Mouse (Mus musculus) right cerebral cortex, postnatal 4 days (tissue): ENCODE measurements around the gene St8sia4.

ENCODE experiments used
- DNase-seq: peaks from one replicate; pipeline ENCODE4 v3.0.0-alpha.2; 2022

The St8sia4 gene

DNA sequence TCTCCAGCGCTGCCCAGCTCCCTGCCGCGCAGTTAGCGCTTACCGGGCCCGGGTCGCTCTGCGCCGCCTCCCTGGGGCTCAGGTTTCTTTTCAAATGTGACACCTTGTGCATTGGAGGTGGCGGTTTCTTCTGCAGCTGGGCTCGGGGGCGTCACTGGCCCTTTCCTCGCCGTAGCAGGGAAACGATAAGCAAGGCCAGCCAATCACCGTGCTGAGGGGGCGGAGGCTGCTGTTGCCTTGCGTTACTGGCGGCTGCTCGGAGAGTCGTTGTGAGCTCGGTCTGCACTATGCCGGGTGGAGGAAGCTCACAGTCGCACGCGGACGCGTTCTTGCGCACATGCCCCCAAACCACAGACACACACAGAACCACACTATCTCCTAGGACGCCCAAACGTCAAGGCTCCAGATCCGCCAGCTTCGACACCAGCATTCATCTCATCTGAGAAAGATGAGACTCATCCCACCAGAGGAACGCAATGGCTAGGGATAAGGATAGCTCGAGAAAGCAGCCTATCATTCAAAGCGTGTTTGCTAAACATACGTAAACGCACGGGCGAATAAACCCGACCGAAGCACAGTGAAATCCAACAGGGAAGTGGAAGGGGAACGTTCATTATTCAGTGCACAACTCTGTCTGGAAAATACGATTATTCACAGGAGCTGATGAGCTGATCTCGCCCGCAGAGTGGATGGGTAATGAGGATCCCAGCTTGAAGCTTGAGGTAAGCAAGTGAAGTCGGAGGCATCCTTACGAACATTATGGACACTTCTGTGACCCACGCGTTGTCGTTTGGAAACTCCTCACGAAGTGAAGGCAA is at the start of gene St8sia4:
St8sia4 (minus strand) TSS at position 137 of the 818 bp plus-strand sequence.
- peak; percentile 81 for DNase-seq

DNA sequence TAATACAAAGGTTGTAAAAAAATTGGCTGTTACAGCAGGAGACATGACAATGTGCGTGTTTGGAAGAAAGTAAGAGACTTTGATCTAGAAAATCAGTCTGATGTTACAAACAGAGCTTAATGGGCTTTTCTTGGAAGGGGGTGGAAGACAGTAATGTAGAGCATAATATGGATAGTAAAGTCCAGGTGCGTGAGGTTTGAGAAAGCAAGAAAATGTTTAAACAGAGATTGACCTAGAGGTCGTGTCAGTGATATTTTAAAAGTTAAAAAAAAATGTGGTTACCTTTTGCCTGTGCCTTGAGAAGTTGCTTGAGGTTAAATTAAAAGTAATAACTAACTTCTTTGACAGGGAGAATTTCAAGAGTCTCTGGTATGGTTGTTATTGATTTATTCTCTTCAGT is 41.8 kb upstream of the St8sia4 start:
- DNase-seq: no peak

DNA sequence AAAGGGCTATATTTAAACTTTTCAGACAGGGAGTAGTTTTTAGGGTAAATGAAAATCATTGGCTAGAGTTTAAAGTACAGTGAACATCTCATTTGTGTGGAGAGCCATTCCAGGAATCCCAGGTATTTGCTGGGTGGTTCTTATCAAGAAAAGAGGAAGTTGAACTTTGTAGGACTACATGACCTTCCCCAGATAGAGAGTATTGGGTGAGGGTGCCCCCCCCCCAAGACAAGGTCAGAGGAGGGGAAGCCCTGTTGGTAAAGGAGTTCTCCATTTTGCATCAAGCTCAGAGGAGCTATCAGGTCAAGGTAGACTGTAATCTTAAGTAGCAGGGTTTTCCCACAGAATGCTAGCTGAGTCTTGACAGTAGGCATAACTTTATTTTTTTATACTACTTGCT is 32.5 kb upstream of the St8sia4 start:
- DNase-seq: no peak

DNA sequence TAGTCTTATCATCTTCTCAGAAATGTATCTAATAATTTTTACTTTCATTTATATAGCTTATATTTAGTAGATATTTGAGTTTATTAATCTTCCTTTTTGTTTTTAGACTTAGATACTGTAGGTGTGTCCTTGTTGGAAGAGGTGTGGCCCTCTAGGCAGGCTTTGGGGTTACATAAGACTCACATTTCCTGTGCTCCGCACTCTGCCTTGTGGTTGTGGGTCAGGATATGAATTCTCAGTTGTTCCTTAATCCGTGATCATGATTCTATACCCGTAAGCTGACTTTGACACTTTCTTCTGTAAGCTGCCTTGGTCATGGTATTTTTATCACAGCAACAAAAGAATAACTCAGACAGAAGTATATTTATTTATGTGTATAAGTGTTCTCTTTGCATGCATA is 6.7 kb upstream of the St8sia4 start:
- DNase-seq: no peak

DNA sequence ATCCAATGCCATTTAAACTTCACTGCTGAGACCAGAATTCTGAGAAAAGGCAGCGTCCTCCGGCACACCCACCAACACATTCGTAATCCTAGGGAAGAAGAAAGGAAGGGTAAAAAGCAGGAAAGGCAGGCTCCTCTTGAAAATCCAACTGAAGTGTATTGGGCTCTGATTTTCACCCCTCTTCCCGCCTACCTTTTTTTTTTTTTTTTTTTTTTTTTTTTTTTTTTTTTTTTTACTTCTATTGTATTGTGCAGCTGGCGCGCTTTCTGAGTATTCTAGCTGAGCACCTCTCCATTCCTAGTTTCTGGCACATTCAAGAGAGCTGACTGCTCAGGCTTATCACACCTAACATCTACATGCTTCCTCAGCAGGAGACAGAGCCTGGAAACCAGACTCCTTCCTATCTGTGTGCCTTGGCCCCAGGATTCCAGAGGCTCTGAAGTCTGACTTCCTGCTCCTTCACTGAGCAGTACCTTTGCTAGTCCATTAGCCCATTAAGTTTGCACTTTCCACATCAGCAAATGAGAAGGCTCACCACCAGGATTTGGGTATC is 958 bp upstream of the St8sia4 start:
- no peak for DNase-seq

DNA sequence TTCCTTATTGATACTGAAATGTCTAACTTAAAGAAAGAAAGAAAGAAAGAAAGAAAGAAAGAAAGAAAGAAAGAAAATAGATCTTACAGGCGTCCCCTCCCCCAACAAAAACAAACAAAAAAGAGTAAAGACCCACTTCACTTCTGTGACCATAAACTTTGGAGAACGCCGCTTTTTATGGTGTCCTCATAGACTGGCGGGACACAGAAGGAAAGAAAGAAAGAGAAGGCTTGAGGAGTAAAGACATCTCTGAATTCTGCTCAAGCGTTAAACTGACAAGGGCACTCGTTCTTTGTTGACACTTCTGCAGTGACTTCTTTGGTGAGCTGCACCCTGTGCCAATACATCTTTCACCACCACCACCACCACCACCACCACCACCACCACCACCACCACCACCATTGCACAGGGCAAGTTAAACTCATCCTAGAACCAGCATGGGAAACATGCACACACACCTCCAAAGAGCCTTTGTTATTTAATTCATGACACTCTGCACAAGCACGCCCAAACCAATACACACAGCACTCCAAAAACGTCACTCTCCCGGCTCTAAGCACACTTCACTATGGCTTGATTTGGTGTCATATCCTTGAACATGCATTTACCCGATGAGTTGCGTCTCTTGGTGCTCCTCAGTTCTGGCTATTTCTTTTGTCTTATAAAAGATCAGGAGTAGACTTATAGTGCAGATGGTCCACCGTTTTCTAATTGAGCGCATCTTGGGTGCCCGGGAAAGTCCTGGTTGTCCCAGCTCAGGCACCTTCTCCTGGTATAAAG is 640 bp downstream of the St8sia4 start:
- DNase-seq: peak; percentile 3

DNA sequence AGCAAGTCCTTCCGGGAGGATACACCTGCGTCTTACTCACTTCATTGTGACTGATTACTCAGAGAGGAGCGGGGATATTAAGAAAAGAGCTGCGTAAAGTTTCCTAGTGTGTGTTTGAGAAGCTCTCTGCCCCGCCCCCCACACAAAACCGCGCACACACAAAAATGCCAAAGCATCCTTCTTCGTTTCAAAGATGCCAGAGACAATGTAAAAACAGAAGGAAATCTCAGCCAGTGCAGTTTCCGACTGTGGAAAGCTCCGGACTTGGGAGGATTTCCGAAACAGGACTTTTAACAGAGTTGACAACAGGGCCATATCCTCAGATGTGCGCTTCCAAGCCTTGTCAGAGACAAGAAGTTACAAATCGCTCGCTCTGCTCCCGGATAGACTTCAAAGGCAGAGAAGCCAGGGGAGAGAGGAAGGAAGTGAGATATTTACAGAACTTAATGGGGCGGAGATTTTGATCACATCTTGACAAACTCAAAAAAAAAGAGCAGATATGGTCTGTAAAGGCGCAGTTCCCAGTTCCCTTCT is 1.4 kb downstream of the St8sia4 start:
- DNase-seq: peak; percentile 21

DNA sequence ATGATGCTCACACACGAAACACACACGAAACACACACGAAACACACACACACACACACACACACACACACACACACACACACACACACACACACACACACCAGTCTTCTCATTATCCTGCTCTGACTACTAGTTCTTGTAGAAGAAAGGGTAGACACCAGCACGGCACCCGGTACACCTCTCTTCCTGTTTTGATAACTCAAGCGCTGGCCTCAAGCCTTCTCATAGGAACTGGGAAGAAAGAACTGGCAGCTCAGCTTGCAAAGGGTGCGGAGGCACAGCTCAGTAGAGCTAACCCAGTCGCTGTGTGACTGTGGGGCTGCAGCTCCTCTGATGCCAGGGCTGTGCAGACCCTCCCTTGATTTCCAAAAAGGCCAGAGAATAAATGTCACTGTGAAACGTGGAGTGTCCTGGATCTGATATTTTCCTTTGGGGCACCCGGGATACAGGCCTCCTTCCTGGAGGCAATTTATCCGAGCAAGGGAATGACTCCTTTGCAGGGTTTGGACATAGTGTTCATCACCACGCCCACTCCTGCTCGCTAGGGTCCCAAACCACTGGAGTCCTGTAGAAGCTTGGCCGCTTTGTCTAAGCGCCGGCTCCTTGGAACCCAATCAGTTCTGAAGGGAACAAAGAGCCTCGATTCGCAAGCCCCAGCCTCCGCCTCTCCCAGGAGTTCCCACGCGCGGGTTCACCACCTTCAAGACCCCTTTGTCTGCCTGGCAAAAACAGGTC is 2.2 kb downstream of the St8sia4 start:
- DNase-seq: peak; percentile 34

DNA sequence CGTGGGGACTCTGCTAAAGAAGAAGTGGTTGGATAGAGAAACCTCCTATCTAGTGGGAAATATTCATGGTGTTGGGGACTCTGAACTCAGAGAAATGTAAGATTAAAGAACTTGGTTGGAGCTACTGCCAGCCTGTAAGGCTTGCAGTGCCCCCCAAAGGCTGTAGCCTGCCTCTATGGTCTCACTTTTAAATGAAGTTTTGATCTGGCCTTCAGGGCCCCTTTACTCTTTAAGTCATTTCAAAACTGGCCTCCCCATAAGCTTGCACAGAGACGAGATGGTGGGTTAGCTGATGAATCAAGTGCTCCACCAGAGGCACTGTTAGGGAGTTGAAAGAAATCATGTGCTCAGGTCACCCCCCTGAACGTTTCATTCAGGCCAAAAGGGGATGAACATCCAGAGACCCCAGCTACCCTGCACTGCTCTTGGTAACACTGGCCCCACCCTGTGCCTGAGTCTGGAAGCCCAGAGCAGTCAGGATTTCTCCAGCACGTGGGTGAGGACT is 3.0 kb downstream of the St8sia4 start:
- peak; percentile 21 for DNase-seq

DNA sequence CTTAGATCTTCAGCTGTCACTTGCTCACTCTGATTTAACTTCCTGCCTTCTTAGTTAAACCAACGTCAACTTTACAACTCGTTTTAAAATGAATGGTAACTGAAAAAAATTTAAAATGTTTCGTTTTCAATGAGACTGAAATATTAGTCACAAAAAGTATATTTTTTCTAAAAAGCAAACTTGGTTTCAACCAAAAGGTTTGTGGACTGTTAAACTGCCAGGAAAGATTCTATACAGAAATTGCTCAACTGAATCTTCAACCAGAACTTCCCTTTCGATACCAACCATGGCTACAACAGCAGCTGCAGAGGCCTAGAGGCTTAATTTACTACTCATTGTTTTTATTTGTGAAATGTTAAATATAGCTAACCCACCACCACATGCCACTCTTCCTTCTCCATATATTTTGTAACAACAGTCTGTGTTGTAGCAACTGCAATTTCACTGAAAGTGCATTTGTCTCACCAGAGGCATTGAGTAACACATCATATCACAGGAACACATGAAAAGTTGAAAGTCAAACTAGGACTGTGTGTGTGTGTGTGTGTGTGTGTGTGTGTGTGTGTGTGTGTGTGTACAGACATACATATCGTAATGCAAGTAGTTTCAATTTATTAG is 10.2 kb downstream of the St8sia4 start:
- no peak for DNase-seq

DNA sequence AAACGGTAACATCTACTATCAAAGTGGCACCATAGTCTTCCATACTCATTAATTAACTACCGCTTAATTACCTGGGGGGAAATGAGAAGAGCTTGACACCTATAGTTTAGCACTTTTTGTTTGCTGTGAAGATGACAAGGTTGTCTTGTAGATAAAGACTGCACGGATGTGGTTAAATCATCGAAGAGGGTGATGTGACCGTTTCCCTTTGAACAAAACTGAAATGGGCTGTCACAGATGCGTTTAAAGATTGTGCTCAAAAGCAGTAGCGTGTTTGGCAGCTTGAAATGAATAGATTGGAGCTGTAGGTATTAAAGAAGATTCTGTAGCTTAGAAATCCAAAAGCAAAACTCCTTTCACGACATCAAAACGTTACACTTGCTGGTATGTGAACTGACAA is 11.8 kb downstream of the St8sia4 start:
- DNase-seq: no peak

DNA sequence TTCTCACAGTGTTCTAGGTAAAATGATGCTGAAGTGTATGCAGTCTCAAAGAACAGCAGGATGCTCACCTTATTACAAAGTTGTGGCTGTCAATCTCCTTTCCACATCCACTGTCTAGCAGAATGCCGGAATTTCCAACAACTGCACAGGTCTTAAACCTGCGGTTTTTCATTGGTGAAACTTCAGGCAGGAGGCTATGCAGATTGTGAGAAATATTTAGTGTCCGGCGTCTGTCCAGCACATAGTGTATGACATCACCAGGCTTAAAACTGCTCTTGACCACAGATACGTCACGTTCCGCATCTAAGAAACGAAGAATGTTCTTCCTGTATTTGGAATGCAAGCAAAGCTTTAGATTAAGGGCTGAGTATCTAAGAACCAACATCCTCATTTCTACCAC is 13.9 kb downstream of the St8sia4 start:
- DNase-seq: no peak

DNA sequence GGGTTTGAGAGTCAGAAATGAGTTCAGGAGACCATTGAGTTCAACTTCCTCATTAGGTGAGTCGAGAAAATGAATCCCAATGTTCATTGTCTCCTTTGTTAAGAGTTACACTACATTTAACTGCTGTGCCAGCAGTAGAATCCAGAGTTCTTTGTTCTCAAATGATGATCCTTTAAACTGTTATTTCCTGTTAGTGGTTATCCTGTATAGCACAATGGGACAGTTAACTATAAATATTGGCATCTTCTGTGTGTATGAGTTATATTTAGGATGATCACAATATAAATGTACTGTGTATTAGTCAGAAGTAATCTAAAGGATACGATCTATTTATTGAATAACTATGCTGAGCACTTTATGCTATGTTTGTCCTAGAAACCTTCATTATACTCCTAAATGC is 23.1 kb downstream of the St8sia4 start:
- no peak for DNase-seq

DNA sequence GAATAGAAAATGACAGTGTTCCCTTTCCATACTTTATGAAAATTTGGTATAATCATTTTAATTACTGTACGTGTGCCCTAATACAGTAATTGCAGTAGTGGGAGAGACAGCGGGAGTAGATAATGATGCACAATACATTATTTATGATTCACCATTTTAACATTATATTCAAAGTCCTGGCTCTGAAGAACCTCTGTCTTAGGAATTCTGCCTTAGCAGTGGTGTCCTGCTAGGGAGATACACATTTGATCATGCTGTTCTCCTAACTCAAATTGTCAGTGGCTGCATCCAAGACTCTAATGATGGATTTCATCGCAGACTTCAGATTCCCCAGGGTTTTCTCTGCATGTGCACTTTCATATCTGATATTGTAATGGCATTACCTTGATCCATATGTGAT is 28.4 kb downstream of the St8sia4 start:
- no peak for DNase-seq

DNA sequence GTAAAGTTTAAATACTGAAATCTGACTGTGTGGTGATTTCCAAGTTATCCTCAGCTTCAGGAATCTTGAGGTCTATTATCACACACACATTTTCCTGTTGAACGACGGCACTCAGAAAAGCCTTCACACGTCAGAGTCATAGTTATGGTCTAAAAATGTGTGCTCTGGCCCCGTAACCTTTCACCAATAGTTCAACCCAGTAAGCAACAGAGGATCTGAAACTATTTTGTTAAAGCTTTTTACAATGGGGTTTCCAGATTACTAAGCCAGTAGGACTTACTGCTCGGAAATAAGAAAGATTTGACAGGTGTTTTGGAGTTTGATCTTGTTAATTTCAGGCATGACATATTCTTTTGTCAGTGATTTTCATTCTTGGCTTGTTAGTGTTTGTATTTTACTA is 43.0 kb downstream of the St8sia4 start:
- no peak for DNase-seq

DNA sequence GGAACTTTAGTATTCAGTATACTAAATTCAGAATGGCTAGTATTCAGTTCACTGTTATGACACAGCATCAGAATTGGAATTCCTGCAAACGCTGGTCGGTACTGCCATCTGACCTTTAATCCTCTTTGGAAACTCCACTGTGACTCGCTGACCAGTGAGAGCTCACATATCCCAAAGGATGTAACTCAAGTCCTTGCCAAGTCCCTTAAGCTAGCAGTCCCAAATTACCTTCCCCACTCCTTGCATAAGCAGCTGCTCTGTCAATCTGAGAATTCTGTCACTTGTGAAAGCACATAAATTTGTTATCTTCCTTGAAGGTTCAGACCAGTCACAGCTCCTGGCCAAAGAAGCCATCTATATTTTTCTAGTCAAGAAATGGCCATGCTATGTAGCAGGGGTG is 48.7 kb downstream of the St8sia4 start:
- DNase-seq: no peak

DNA sequence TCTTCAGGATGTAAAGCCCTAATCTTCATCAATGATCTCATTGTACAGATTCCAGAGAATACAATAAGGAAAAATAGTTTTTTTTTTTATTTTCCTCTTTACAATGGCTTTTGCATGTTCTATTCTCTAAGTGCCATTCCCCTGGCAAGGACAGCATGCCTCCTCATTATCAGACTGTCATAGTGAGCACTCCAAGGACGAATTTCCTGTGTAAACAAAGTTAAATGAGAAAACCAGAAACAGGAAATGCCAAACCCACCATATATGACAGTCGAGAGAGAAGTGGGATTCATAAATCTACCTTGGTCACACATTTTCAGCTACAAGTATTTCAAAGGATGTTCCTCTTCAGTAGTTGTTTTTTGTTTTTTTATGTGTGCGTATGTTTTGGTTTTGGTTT is 49.2 kb downstream of the St8sia4 start:
- no peak for DNase-seq

DNA sequence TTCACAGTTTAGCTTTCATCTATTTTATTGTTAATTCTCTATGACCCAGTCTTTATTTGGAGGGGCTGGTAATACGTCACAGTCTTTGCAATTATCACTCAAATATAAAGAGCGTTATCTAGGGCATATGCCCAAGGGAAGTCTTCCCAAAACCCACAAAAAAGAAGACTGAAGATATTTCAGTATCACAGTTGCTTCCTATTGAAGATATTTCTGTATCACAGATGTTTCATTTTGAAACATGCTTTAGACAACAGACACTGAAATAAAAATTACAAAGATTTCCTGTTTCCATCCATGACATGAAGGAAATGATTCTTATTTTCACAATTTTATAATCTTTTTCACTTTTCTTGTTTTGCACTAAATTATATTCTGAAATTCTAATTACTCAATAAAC is 57.4 kb downstream of the St8sia4 start:
- DNase-seq: no peak

DNA sequence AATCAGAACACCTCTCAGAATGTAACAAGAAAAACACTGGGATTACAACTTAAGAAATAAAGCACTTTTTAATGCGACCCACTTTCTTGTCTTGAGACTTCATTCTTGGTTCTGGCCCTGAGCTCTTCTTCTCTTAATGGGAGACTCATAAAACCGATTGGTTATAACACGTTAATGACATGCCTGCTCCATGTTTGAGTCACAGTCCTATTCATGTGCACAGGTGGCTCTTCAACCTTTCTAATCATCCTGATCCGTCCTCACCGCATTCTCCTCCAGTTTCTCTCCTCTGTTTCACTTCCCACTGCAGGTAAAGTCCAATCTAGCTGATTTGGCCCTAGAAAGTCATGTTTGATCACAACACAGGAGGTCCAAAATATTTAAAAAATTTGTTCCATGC is 58.3 kb downstream of the St8sia4 start:
- DNase-seq: no peak

DNA sequence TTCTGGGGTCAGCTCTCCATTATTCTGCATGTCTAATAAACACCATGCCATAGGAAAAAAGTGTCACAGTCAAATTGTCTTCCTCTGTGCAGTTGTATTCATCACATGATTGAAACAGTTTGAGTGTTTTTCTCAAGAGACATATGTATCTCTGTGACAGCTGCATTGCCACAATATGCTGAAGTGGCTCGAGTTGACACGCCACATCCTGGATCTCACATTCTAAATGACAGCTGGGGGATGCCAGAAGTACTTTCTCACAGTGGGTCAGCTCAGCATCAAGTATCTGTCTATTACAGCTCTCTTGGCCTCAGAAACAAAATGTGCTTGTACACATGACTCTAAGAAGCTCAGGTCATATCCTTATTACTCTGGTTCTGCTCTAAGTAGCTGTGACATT is 61.9 kb downstream of the St8sia4 start:
- no peak for DNase-seq

DNA sequence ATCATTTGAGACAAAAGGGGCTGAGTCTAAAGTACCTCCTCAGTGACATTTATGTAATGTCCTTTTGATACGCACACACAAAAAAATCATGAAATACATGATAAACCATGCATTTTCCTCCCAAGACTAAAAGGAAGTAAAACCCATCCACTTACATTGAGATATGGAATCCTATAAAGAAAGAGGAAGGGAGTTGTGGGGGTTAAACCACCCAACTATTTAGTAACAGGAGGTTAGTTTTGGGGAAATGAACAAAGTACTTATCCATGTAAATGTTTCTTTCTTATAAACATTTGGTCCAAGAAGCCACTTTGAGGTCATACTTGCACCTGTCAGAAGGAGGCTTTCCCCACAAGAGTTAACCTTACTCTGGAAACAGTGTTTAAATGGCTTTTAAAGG is 69.3 kb downstream of the St8sia4 start:
- no peak for DNase-seq

DNA sequence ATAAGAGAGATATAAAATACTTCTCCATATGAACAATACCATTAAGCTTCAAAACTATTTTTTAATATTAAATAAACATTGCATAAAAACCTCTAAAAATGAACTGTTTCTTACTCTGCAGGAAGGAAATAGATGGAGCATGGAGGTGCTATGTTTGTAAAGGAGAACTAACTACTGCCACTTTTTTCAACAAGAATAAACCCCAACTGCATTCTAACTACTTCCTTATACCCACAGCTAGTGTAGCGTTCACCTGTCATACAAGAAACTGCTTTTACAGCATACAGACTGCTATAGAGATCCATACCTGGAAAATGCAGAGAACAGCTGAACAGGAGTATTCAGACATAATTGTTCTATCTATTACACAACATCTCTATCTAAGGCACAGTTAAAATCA is 70.5 kb downstream of the St8sia4 start:
- no peak for DNase-seq
